Mouse (Mus musculus) T-helper 1 cell (primary cell): ENCODE measurements at regions not wholly inside any gene's neighbourhood (a gene's known extent, or its start where the extent isn't known, plus 50 kb on each side); places are given as distances from the start of the nearest gene placed in this dataset.
"Not testable (repeated sequence)": the region's sequence is repeated elsewhere in the genome, so short reads cannot be mapped to it uniquely, and the experiment has no call there.

Experiments used
- in situ Hi-C: fragments of 300-600 bp; cut with MboI, MseI; formaldehyde crosslinking; loops from one replicate; pipeline ENCODE4 v1.15.1; 2025; ENCODE audit warnings: high pct_unique_total_duplicates

GRCm38 (mm10) chr12:8447612-8448011, 52.2 kb downstream of the Rhob start:
- in situ Hi-C loops = no loop called here

- in situ Hi-C loops = no loop called here
Observed at GRCm38 (mm10) chr12:8447025-8447424, 52.8 kb downstream of the Rhob start.

- in situ Hi-C loops = no loop called here
Observed at GRCm38 (mm10) chr12:8444975-8445853, 54.6 kb downstream of the Rhob start.

- in situ Hi-C loops = no loop called here
Observed at GRCm38 (mm10) chr12:8443917-8444453, 55.8 kb downstream of the Rhob start.

GRCm38 (mm10) chr12:8443253-8443661, 56.6 kb downstream of the Rhob start:
- in situ Hi-C loops = no loop called here

GRCm38 (mm10) chr12:8441275-8441674, 58.5 kb downstream of the Rhob start:
- in situ Hi-C loops = no loop called here

- in situ Hi-C loops = no loop called here
Observed at GRCm38 (mm10) chr12:8440373-8440772, 59.4 kb downstream of the Rhob start.

GRCm38 (mm10) chr12:8439957-8440356, 59.9 kb downstream of the Rhob start:
- in situ Hi-C loops = no loop called here

- in situ Hi-C loops = no loop called here
Observed at GRCm38 (mm10) chr12:8439486-8439885, 60.3 kb downstream of the Rhob start.

- in situ Hi-C loops = no loop called here
Observed at GRCm38 (mm10) chr12:8438638-8439037, 61.2 kb downstream of the Rhob start.

- in situ Hi-C loops = no loop called here
Observed at GRCm38 (mm10) chr12:8436976-8437580, 62.7 kb downstream of the Rhob start.

- in situ Hi-C loops = no loop called here
Observed at GRCm38 (mm10) chr12:8436553-8436952, 63.3 kb downstream of the Rhob start.

GRCm38 (mm10) chr12:8435651-8436348, 64.0 kb downstream of the Rhob start:
- in situ Hi-C loops = not testable (repeated sequence)

GRCm38 (mm10) chr12:8428228-8428990, 71.4 kb downstream of the Rhob start:
- in situ Hi-C loops = no loop called here

GRCm38 (mm10) chr12:8424515-8424914, 75.3 kb downstream of the Rhob start:
- in situ Hi-C loops = loop anchor here (5.0 kb wide), 1 partner anchor 82 kb away; no protein-coding TSS in a partner anchor

- in situ Hi-C loops = loop anchor here (5.0 kb wide), 1 partner anchor 80 kb away; no protein-coding TSS in a partner anchor
Observed at GRCm38 (mm10) chr12:8422676-8423075, 77.1 kb downstream of the Rhob start.

GRCm38 (mm10) chr12:8421271-8421567, 78.6 kb downstream of the Rhob start:
- in situ Hi-C loops = loop anchor here (5.0 kb wide), 1 partner anchor 79 kb away; no protein-coding TSS in a partner anchor

- in situ Hi-C loops = loop anchor here (5.0 kb wide), 1 partner anchor 78 kb away; no protein-coding TSS in a partner anchor
Observed at GRCm38 (mm10) chr12:8420511-8421270, 79.1 kb downstream of the Rhob start.

- in situ Hi-C loops = no loop called here
Observed at GRCm38 (mm10) chr12:8418890-8419289, 80.9 kb downstream of the Rhob start.

- in situ Hi-C loops = no loop called here
Observed at GRCm38 (mm10) chr12:8417127-8417790, 82.5 kb downstream of the Rhob start.
